Mouse (Mus musculus): ENCODE measurements around the gene Zfp524. TPM values are rescaled to one million over a fixed set of nuclear protein-coding genes. Genes with fewer than 3 reads are reported as not detected.

Zfp524 gene
- polyA plus RNA-seq, 1 experiment from 2014 or later: 9.2 TPM

DNA sequence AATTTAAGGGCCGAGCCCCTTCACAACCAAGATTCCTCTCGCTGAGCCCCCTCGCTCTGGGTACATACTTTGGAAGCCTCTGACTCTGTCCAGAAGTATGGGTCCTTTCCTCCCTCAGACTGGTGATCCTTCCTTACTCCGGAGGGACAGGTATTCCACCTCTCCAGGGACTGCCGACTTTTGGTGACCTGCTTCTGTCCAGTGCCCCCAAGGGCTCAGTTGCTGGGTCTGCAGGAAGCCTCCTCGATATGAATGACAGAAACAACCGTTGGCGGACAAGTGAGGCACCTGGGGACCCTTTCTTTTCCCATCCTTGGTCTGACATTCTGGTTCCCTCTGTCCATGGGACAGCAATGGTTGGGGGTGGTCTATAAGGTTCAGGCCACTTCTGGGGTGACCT lies 43.2 kb downstream of the Zfp524 start:
- H3K27ac ChIP-seq: peak overlapping the region; percentile 80
- H3K36me3 ChIP-seq: no peaks in the 10 kb centered on the region
- H3K9ac ChIP-seq: peak overlapping the region; percentile 83
- H3K4me1 ChIP-seq (replicated peaks): peaks cover 66% of the 10 kb centered on the region
- no peak for ATAC-seq (ENCODE audit: low FRiP score)
- WGBS: 36% methylated on average over 8 of the region's 8 CpGs
- H3K9me3 ChIP-seq: no peaks in the 10 kb centered on the region
- H3K4me3 ChIP-seq: peak overlapping the region; percentile 57
- peak overlapping the region; percentile 70 for H3K4me2 ChIP-seq
- H3K27me3 ChIP-seq: peaks cover 67% of the 10 kb centered on the region

DNA sequence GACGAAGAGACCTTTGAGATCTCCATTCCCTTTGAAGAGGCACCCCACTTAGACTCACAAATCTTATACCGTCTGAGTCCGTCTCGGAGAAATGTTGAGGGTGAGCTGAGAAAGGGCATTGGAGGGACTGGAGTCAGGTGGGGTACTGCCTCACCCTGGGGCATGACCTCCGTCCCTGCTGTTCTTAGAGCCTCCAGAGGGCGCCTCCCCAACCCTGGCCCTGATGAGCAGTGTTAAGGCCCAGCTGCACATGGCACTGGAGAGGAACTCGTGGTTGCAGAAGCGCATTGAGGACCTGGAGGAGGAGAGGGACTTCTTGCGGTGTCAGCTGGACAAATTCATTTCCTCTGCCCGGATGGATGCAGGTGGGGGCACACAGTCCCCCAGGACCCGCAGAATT lies 43.6 kb downstream of the Zfp524 start:
- WGBS: 28% methylated on average over 11 of the region's 11 CpGs
- H3K4me3 ChIP-seq: peak overlapping the region; percentile 57
- no peaks in the 10 kb centered on the region for H3K9me3 ChIP-seq
- ATAC-seq (ENCODE audit: low FRiP score): no peak
- peaks cover 62% of the 10 kb centered on the region for H3K4me1 ChIP-seq (replicated peaks)
- peak overlapping the region; percentile 83 for H3K9ac ChIP-seq
- H3K4me2 ChIP-seq: peak overlapping the region; percentile 70
- no peak overlapping the region for H3K27ac ChIP-seq
- peaks cover 62% of the 10 kb centered on the region for H3K27me3 ChIP-seq
- no peaks in the 10 kb centered on the region for H3K36me3 ChIP-seq

DNA sequence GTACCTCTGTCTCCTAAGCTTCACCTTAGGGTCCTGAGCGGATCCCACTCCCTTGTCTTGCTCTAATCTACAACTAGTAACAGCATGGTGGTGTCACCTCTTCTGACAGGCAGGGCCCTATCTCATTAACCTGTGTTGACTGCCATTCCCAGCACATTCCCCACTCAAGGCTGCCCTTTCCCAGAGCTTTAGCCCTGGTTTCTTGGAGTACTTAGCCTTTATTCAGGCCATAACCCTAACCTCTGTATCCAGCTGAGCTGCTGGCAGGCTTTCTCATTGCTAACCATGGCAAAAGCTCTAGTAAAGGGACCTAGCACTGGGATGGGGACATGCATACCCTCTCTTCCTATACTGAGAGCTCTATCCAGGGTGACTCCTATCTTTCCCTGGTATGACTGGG lies 44.4 kb downstream of the Zfp524 start:
- H3K4me3 ChIP-seq: no peak overlapping the region
- peaks cover 54% of the 10 kb centered on the region for H3K27me3 ChIP-seq
- H3K9ac ChIP-seq: 0 out of 2 replicates have a peak overlapping the region, but pooled peaks have one; percentile 20
- H3K4me1 ChIP-seq (replicated peaks): peaks cover 61% of the 10 kb centered on the region
- H3K4me2 ChIP-seq: peak overlapping the region; percentile 70; the same call in 1 of the 2 replicates
- no peaks in the 10 kb centered on the region for H3K36me3 ChIP-seq
- 85% methylated on average over 1 of the region's 1 CpGs for WGBS
- 0 out of 2 replicates have a peak overlapping the region, but pooled peaks have one; percentile 99 for H3K27ac ChIP-seq
- no peak for ATAC-seq (ENCODE audit: low FRiP score)
- H3K9me3 ChIP-seq: no peaks in the 10 kb centered on the region

DNA sequence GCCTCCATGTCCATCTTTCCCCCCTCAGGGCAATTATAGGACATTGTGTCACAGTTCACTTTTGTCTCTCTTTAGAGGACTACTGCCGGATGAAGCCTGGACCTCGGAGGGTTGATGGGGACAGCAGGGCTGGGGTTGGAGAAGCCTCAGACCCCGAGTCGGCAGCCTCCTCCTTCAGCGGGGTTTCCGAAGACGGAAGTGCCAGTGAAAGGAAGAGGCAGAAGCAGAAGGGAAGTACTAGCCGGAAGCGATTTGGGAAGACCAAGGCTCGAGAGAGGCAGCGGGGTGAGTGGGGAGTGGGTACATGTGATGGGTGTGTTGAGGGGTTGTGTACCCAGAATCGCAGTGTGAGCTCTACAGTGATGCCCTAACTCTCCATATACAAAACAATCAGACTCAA lies 45.2 kb downstream of the Zfp524 start:
- Histone ChIP-seq H3K4me2 (no peak overlapping the region; the same call in 1 of the 2 replicates), H3K9ac (peak overlapping the region; percentile 89; the same call in 1 of the 2 replicates), H3K36me3 (no peaks in the 10 kb centered on the region), H3K27ac (peak overlapping the region; percentile 99), H3K27me3 (peaks cover 46% of the 10 kb centered on the region), H3K4me3 (no peak overlapping the region), H3K9me3 (no peaks in the 10 kb centered on the region), H3K4me1 (replicated peaks) (peaks cover 61% of the 10 kb centered on the region)
- 93% methylated on average over 12 of the region's 12 CpGs for WGBS
- no peak for ATAC-seq (ENCODE audit: low FRiP score)

DNA sequence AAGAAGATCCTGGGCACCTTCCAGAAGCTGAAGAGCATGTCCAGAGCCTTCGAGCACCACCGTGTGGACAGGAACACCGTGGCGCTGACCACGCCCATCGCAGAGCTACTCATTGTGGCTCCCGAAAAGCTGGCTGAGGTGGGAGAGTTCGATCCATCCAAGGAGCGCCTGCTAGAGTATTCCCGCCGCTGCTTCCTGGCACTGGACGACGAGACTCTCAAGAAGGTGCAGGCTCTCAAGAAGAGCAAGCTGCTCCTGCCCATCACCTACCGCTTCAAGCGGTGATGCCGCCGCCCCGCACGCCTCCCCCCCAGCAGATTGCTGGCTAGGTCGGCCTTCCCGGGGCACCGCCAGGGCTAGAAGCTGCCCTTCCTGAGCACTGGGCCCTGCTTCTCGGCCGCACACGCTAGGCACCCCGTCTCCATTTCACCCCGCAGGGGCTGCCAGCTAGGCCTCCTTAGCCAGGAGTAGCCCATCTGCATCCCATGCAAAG lies 46.1 kb downstream of the Zfp524 start:
- 3% methylated on average over 27 of the region's 27 CpGs for WGBS
- H3K4me1 ChIP-seq (replicated peaks): peaks cover 62% of the 10 kb centered on the region
- ATAC-seq (ENCODE audit: low FRiP score): peak; percentile 1; the same call in 1 of the 2 replicates

DNA sequence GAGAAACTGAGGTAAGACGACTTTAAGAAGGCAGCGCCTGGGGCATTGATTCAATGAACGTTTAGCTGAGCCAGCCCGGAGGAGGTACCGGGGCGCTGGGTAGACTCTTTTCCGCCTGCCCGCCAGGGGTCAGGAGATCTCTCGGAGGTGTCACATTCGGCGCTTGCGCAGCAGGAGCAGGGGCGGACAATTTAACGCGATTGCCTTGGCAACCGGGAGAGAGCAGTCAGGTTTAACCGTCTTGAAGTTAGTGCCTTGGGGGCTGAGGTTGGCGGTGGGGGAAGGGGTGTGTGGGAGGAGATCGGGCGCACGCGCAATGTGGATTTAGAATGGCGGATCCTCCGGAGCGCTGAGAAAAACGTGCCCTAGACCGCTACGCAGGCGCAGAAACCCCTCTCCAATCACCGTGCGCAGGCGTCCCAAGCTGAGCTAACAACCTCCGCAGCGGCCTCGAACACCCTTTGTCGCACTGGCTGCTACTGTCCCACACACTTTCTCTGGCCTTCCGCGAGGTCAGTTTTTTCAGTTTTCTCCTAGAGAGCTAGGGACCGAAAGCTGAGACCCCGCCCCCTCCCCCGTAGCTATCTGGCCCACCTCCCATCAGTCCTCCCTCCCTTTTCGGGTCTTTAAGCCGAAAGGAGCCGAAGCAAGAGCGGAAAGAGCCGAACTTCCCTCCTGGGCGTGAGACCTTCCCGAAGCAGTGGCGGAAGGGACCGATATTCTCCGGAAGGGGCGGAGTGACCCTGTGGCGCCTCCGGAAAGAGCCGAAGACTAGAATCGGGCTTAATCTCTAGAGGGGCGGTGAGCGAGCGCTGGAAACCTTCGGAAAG lies 46.9 kb downstream of the Zfp524 start:
- Histone ChIP-seq H3K36me3 (peaks cover 2% of the 10 kb centered on the region), H3K4me1 (replicated peaks) (peaks cover 64% of the 10 kb centered on the region), H3K9me3 (no peaks in the 10 kb centered on the region), H3K27ac (peak overlapping the region; percentile 99), H3K27me3 (peaks cover 29% of the 10 kb centered on the region), H3K9ac (peak overlapping the region; percentile 89), H3K4me2 (peak overlapping the region; percentile 84), H3K4me3 (peak overlapping the region; percentile 75)
- WGBS: under 1% methylated on average over 60 of the region's 60 CpGs
- peak; percentile 92 for ATAC-seq (ENCODE audit: low FRiP score)

More for the DNA sequence above, 46.1 kb downstream of the Zfp524 start:
- H3K36me3 ChIP-seq: no peaks in the 10 kb centered on the region
- H3K27ac ChIP-seq: peak overlapping the region; percentile 99
- peak overlapping the region; percentile 75 for H3K4me3 ChIP-seq
- no peaks in the 10 kb centered on the region for H3K9me3 ChIP-seq
- H3K4me2 ChIP-seq: peak overlapping the region; percentile 84
- peaks cover 38% of the 10 kb centered on the region for H3K27me3 ChIP-seq
- H3K9ac ChIP-seq: peak overlapping the region; percentile 89

DNA sequence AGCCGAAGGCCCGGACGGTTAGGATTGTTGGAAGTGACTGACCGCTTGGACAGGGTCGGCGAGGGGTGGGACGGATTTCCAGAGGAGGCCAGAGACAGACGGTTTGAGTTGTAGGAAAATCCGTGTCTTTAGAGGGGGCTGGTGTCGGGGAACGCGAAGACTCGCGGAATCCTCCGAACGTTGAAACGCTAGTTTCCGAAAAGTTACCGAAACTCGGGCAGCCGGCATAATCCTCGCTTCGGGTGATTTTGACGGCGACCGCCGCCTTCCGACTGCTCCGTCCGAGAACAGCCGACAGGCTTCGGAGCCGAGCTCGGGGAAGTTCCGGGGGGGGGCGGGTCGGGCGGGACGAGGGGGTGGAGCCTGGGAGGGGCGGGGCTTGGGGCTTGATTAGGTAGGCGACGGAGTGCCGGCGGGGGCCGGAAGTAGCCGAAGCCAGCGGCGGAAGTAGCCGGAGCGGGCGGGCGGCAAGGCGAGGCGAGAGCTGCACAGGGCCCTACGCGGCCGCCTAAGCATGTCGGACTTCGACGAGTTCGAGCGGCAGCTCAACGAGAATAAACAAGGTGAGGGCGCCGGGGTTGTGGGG lies 47.7 kb downstream of the Zfp524 start, which contains the start of gene U2af2:
TSS of gene U2af2 (plus strand) at position 370 of the 586 bp plus-strand sequence.
- Histone ChIP-seq H3K9ac (peak within 1 kb of the TSS; percentile 89), H3K4me1 (replicated peaks) (peaks cover 66% of the 10 kb centered on the region), H3K27me3 (peaks cover 22% of the 10 kb centered on the region), H3K4me3 (peak within 1 kb of the TSS; percentile 75), H3K27ac (peak within 1 kb of the TSS; percentile 99), H3K36me3 (peaks cover 9% of the 10 kb centered on the region), H3K9me3 (no peaks in the 10 kb centered on the region), H3K4me2 (peak within 1 kb of the TSS; percentile 84)
- peak; percentile 80 for ATAC-seq (ENCODE audit: low FRiP score)
- under 1% methylated on average over 52 of the region's 65 CpGs for WGBS

DNA sequence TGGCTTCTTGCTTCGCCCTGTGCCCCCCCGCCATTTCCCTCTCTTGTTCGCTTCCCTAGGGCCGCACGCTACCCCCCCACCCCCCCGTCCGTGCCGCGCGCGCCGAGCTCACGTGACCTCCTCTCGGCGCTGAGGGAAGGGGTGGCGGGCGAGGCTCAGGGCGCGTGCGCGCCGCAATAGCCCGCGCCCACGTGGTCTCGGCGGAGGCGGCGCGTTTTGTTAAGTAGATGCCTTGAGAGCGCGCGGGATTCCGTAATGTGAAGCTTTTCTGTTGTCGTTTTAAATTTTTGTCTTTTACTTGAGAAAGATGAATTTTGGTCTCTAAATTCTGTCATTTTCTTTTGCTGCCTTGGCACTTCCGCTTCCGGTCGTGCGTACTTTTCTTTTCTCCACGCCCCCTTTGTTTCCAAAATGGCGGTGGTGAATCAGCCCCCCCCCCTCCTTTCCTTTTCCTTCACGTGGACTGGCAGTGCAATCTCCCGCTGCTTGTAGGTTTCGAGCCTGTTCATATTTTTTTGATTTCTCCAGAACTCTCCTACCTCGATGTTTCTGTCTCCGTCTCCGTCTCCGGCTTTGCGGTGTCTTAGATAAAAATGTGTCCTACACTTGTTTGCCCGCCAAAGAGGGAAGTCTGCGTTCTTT lies 48.3 kb downstream of the Zfp524 start:
- H3K36me3 ChIP-seq: peaks cover 15% of the 10 kb centered on the region
- H3K4me2 ChIP-seq: peak overlapping the region; percentile 84
- WGBS: under 1% methylated on average over 47 of the region's 51 CpGs
- H3K9ac ChIP-seq: peak overlapping the region; percentile 89
- peaks cover 65% of the 10 kb centered on the region for H3K4me1 ChIP-seq (replicated peaks)
- H3K9me3 ChIP-seq: no peaks in the 10 kb centered on the region
- H3K27ac ChIP-seq: peak overlapping the region; percentile 99
- H3K27me3 ChIP-seq: peaks cover 16% of the 10 kb centered on the region
- ATAC-seq (ENCODE audit: low FRiP score): peak; percentile 28
- peak overlapping the region; percentile 75 for H3K4me3 ChIP-seq

DNA sequence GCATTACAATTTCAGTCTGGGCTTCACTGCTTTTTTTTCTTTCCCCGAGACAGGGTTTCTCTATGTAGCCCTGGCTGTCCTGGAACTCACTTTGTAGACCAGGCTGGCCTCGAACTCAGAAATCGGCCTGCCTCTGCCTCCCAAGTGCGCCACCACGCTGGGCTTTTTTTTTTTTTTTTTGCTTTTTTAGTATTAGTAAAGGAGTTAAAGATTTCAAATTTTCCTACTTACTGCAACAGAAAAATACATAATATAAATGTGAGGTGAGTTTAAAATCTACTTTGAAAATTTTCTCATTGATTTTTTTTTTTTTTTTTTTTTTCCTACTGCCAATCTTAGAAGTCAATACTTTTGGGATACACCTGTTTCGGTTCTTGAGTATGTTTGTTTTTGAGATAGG lies 50.7 kb downstream of the Zfp524 start:
- H3K27me3 ChIP-seq: no peaks in the 10 kb centered on the region
- H3K4me3 ChIP-seq: no peak overlapping the region
- WGBS: 96% methylated on average over 6 of the region's 6 CpGs
- peaks cover 50% of the 10 kb centered on the region for H3K4me1 ChIP-seq (replicated peaks)
- H3K36me3 ChIP-seq: peaks cover 39% of the 10 kb centered on the region
- H3K9ac ChIP-seq: no peak overlapping the region
- H3K4me2 ChIP-seq: peak overlapping the region; percentile 84; the same call in 1 of the 2 replicates
- H3K9me3 ChIP-seq: no peaks in the 10 kb centered on the region
- no peak for ATAC-seq (ENCODE audit: low FRiP score)
- no peak overlapping the region for H3K27ac ChIP-seq

Other genes starting within 250 kb of the Zfp524 start
- not detected in 2 replicates for gene Fam71e2, start 243.1 kb upstream of the Zfp524 start, polyA plus RNA-seq (2015; fragmentation: Nextera tagmentation; extraction: Ambion mirVana)
- 0.38 and 0.56 TPM in 2 replicates for gene Il11, start 231.6 kb upstream of the Zfp524 start, polyA plus RNA-seq (2015; fragmentation: Nextera tagmentation; extraction: Ambion mirVana)
- gene Tmem190, start 231.5 kb upstream of the Zfp524 start, polyA plus RNA-seq (2015; fragmentation: Nextera tagmentation; extraction: Ambion mirVana): not detected in 2 replicates
- gene Tmem238, start 224.8 kb upstream of the Zfp524 start, polyA plus RNA-seq (2015; fragmentation: Nextera tagmentation; extraction: Ambion mirVana): 2.5 and 3.5 TPM in 2 replicates
- 239 and 250 TPM in 2 replicates for gene Rpl28, start 221.5 kb upstream of the Zfp524 start, polyA plus RNA-seq (2015; fragmentation: Nextera tagmentation; extraction: Ambion mirVana)
- gene Ube2s, start 201.8 kb upstream of the Zfp524 start, polyA plus RNA-seq (2015; fragmentation: Nextera tagmentation; extraction: Ambion mirVana): 252 and 267 TPM in 2 replicates
- 10.9 and 11.6 TPM in 2 replicates for gene Shisa7, start 169.7 kb upstream of the Zfp524 start, polyA plus RNA-seq (2015; fragmentation: Nextera tagmentation; extraction: Ambion mirVana)
- 3.9 and 4.9 TPM in 2 replicates for gene Isoc2b, start 144.2 kb upstream of the Zfp524 start, polyA plus RNA-seq (2015; fragmentation: Nextera tagmentation; extraction: Ambion mirVana)
- gene Isoc2a, start 137.3 kb upstream of the Zfp524 start, polyA plus RNA-seq (2015; fragmentation: Nextera tagmentation; extraction: Ambion mirVana): 0.75 and 0.78 TPM in 2 replicates
- 0.26 and 0.45 TPM in 2 replicates for gene Gm36210, start 107.9 kb upstream of the Zfp524 start, polyA plus RNA-seq (2015; fragmentation: Nextera tagmentation; extraction: Ambion mirVana)
- gene Zfp628, start 99.2 kb upstream of the Zfp524 start, polyA plus RNA-seq (2015; fragmentation: Nextera tagmentation; extraction: Ambion mirVana): 3.6 and 4.9 TPM in 2 replicates
- 25.4 and 27.7 TPM in 2 replicates for gene Nat14, start 92.4 kb upstream of the Zfp524 start, polyA plus RNA-seq (2015; fragmentation: Nextera tagmentation; extraction: Ambion mirVana)
- gene Ssc5d, start 88.6 kb upstream of the Zfp524 start, polyA plus RNA-seq (2015; fragmentation: Nextera tagmentation; extraction: Ambion mirVana): 0.73 and 1.3 TPM in 2 replicates
- gene Sbk2, start 50.0 kb upstream of the Zfp524 start, polyA plus RNA-seq (2015; fragmentation: Nextera tagmentation; extraction: Ambion mirVana): 0.25 TPM in 1 of 2 replicates, not detected in the other
- 0.19 and 0.49 TPM in 2 replicates for gene Sbk3, start 43.2 kb upstream of the Zfp524 start, polyA plus RNA-seq (2015; fragmentation: Nextera tagmentation; extraction: Ambion mirVana)
- 53.6 and 59.9 TPM in 2 replicates for gene Zfp579, start 18.3 kb upstream of the Zfp524 start, polyA plus RNA-seq (2015; fragmentation: Nextera tagmentation; extraction: Ambion mirVana)
- gene Fiz1, start 282 bp downstream of the Zfp524 start, polyA plus RNA-seq (2015; fragmentation: Nextera tagmentation; extraction: Ambion mirVana): 37.7 and 41.9 TPM in 2 replicates
- 1.4 and 1.8 TPM in 2 replicates for gene Gm44973, start 1.1 kb downstream of the Zfp524 start, polyA plus RNA-seq (2015; fragmentation: Nextera tagmentation; extraction: Ambion mirVana)
- 5.8 and 6.0 TPM in 2 replicates for gene Zfp865, start 6.0 kb downstream of the Zfp524 start, polyA plus RNA-seq (2015; fragmentation: Nextera tagmentation; extraction: Ambion mirVana)
- 38.7 and 43.5 TPM in 2 replicates for gene Ccdc106, start 6.1 kb downstream of the Zfp524 start, polyA plus RNA-seq (2015; fragmentation: Nextera tagmentation; extraction: Ambion mirVana)
- gene 4632433K11Rik, start 19.7 kb downstream of the Zfp524 start, polyA plus RNA-seq (2015; fragmentation: Nextera tagmentation; extraction: Ambion mirVana): not detected in 2 replicates
- gene Zfp784, start 24.0 kb downstream of the Zfp524 start, polyA plus RNA-seq (2015; fragmentation: Nextera tagmentation; extraction: Ambion mirVana): 7.8 and 9.8 TPM in 2 replicates
- gene Zfp580, start 37.1 kb downstream of the Zfp524 start, polyA plus RNA-seq (2015; fragmentation: Nextera tagmentation; extraction: Ambion mirVana): 67.2 and 69.7 TPM in 2 replicates
- gene U2af2, start 47.7 kb downstream of the Zfp524 start, polyA plus RNA-seq (2015; fragmentation: Nextera tagmentation; extraction: Ambion mirVana): 112 and 114 TPM in 2 replicates
- 83.8 and 85.6 TPM in 2 replicates for gene Epn1, start 65.8 kb downstream of the Zfp524 start, polyA plus RNA-seq (2015; fragmentation: Nextera tagmentation; extraction: Ambion mirVana)
- gene Rfpl4, start 102.5 kb downstream of the Zfp524 start, polyA plus RNA-seq (2015; fragmentation: Nextera tagmentation; extraction: Ambion mirVana): not detected in 2 replicates
- gene Rasl2-9, start 111.5 kb downstream of the Zfp524 start, polyA plus RNA-seq (2015; fragmentation: Nextera tagmentation; extraction: Ambion mirVana): 0.22 and 0.52 TPM in 2 replicates
- 0.01 TPM in 1 of 2 replicates, not detected in the other for gene Vmn1r55, start 135.3 kb downstream of the Zfp524 start, polyA plus RNA-seq (2015; fragmentation: Nextera tagmentation; extraction: Ambion mirVana)
- gene Vmn1r56, start 182.3 kb downstream of the Zfp524 start, polyA plus RNA-seq (2015; fragmentation: Nextera tagmentation; extraction: Ambion mirVana): not detected in 2 replicates
- gene Vmn1r57, start 204.1 kb downstream of the Zfp524 start, polyA plus RNA-seq (2015; fragmentation: Nextera tagmentation; extraction: Ambion mirVana): not detected in 2 replicates

Measured in hindbrain, embryonic 13.5 days (tissue).